ENCODE assay signal across 26 mouse cellular contexts in genomic region chr3:61796021-61796420, GRCm38 (mm10).
"Had no signal": no experiment of that assay in that cellular context is flagged by ENCODE, and none has a peak within 500 bp of the region (broad histone marks: within the 10 kb centered on the region; RNA-seq: fewer than 3 reads in every experiment).

No protein-coding gene starts in this region.

- H3K36me3 ChIP-seq: heart, embryonic 13.5 days; heart, embryonic 15.5 days; hindbrain, embryonic 13.5 days; hindbrain, embryonic 15.5 days; limb, embryonic 10.5 days; limb, embryonic 12.5 days; liver, embryonic 13.5 days; liver, embryonic 15.5 days had no signal

- H3K27me3 ChIP-seq: heart, embryonic 13.5 days; heart, embryonic 15.5 days; hindbrain, embryonic 13.5 days; hindbrain, embryonic 15.5 days; limb, embryonic 12.5 days; liver, embryonic 13.5 days; liver, embryonic 15.5 days had no signal

- H3K4me3 ChIP-seq: heart, adult 2 months; heart, embryonic 13.5 days; heart, embryonic 15.5 days; hindbrain, embryonic 13.5 days; hindbrain, embryonic 15.5 days; layer of hippocampus, adult 2 months; limb, embryonic 10.5 days; limb, embryonic 12.5 days; liver, embryonic 13.5 days; liver, embryonic 15.5 days had no signal

- H3K27ac ChIP-seq: heart, adult 2 months; heart, embryonic 13.5 days; heart, embryonic 15.5 days; hindbrain, embryonic 13.5 days; hindbrain, embryonic 15.5 days; hindbrain, postnatal 0 days; layer of hippocampus, adult 2 months; limb, embryonic 10.5 days; limb, embryonic 12.5 days; liver, embryonic 13.5 days; liver, embryonic 15.5 days had no signal

- DNase-seq: gastrocnemius, postnatal 14 days; gastrocnemius, postnatal 36 days; heart, adult 11 months; heart, adult 2 months; heart, postnatal 14 days; heart, postnatal 36 days; kidney, adult 11 months; kidney, adult 2 months; kidney, adult 9 months; kidney, postnatal 10 days; kidney, postnatal 25 days; kidney, postnatal 4 days; liver; liver, embryonic 13.5 days had no signal

- ATAC-seq: hindbrain, postnatal 0 days; intestine, embryonic 16.5 days had no signal

- H3K9me3 ChIP-seq: heart, embryonic 13.5 days; heart, embryonic 15.5 days; hindbrain, embryonic 13.5 days; hindbrain, embryonic 15.5 days; limb, embryonic 10.5 days; limb, embryonic 12.5 days; liver, embryonic 13.5 days; liver, embryonic 15.5 days had no signal

- H3K4me1 ChIP-seq: heart, embryonic 13.5 days; heart, embryonic 15.5 days; hindbrain, embryonic 13.5 days; hindbrain, embryonic 15.5 days; limb, embryonic 10.5 days; limb, embryonic 12.5 days; liver, embryonic 13.5 days; liver, embryonic 15.5 days had no signal

- H3K9ac ChIP-seq: heart, embryonic 13.5 days; heart, embryonic 15.5 days; hindbrain, embryonic 13.5 days; hindbrain, embryonic 15.5 days; limb, embryonic 12.5 days; liver, embryonic 13.5 days; liver, embryonic 15.5 days had no signal

- H3K4me2 ChIP-seq: heart, embryonic 11.5 days; heart, embryonic 13.5 days; heart, embryonic 15.5 days; hindbrain, embryonic 13.5 days; hindbrain, embryonic 15.5 days; limb, embryonic 12.5 days; liver, embryonic 11.5 days; liver, embryonic 13.5 days; liver, embryonic 15.5 days had no signal
